Mouse (Mus musculus) bone marrow, adult 2 months (tissue): ENCODE measurements around the gene 2610507B11Rik.
A peak's percentile ranks its signal among the peaks of the same experiment; 100 is the strongest.

Experiments used
- CTCF ChIP-seq: fragments of 200-500 bp; IDR thresholded peaks from 2 replicates; pipeline ENCODE4 v1.5.1; 2011; ENCODE audit warnings: low read length, control low read depth; ENCODE audit not compliant: control insufficient read depth, insufficient read depth
- POLR2A ChIP-seq: fragments of 200-500 bp; IDR thresholded peaks from 2 replicates; pipeline ENCODE4 v1.6.1; 2011; ENCODE audit warnings: low read depth, mild to moderate bottlenecking, control low read depth, low read length, borderline replicate concordance; ENCODE audit not compliant: control insufficient read depth

DNA sequence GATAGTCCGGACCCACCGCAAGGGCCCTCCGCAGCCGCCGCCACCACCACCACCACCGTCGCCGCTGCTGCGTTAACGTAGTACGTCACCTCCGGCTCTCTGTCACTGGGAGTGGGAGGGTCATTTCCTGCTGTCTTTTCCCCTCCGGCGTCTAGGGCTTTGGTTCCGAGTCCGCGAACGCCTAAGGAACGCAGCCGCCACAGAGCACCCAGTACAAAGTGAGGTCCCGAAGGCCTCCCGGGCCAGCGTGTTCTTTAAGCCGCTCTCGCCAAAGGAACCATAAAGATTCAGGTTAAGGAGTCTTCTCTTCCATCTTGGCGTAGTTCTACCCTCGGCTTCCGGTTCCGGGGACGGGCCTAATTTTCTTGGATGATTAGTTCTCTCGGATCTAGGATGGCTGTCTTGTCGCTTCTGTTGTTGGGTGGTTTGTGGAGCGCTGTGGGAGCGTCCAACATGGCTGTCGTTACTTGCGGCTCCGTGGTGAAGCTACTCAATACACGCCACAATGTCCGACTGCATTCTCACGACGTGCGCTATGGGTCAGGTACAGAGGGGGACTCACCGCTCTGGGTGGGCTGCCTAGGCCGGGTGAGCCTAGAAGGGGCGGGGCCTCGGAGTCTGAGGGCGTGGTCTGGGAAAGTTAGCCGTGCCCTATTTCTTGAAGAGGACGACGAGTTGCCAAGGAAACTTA is 15.8 kb upstream of the 2610507B11Rik start, which contains the start of the genes Sdf2 and Supt6:
- TF ChIP-seq CTCF (no peak), POLR2A (peak; percentile 77; the same call in 1 of the 2 replicates)
